Mouse (Mus musculus) megakaryocyte, embryonic 14.5 days (primary cell): ENCODE measurements around the gene Pitpnm3.

Experiments
- FLI1 ChIP-seq: IDR thresholded peaks from 2 replicates; pipeline ENCODE4 v1.6.1; 2012; ENCODE audit warnings: low read length, inconsistent platforms, mixed read lengths
- GATA1 ChIP-seq: IDR thresholded peaks from 3 replicates; pipeline ENCODE4 v1.6.1; 2012; ENCODE audit warnings: mixed read lengths, low read length, inconsistent platforms, borderline replicate concordance

DNA sequence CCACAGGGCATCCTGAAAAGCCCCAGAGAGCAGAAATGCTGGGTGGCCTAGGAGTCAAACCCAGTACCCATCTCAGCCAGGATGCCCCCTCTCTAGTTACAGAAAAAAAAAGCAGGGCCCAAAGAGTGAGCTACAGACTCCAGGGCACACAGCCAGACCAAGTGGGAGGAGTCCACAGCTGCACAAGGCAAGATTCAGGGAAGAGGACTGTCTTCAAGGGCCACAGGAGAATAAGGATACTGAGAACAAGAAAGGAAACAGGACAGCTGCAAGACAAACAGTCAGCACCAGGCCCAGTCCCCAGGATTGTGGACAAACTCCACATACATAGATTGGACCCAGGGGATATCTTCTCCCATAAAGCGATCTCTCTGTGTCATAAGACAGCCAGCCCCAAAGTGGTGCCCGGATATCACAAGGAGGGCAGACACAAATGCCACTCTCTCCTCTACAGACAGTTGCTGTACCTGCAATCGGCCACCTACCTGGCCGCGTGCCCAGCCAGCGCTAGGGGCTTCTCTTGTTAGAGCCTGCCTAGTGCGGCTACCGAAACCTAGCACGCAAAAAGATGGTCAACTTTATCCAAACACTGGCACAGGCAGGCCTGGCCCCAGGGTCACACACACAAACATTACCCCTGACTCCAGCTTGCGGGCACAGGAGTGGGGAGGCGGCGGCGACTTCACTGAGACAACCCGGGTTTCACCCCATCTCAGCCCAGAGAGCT is 85.2 kb downstream of the Pitpnm3 start:
- TF ChIP-seq GATA1 (no peak), FLI1 (no peak)
